Mouse (Mus musculus): Measurements from ENCODE around the gene Skap1.

Skap1 gene

DNA sequence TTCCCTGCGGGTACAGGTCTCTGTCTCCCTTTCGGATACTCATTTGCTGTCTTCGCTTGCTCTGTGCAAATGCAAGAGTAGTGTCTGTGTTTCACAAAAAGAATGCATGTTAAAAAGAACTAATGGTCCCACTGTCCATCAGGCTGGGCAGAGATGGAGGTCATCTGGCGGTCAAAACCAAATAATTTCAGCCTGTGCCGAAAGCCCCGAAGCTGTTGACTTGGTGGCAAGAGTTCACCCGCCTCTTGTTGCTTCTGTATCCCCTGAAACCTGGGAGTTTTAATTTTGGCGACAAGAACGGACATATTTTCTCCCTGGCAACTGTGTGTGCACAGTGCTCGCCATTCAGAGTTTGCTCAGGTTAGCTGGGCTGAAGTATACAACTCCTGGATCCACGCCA is 156.3 kb downstream of the Skap1 start:
- DNase-seq (ENCODE audit: extremely low read depth, low read depth, low spot score): no peak

GRCm38 (mm10) chr11:96621167-96621566 is 156.8 kb downstream of the Skap1 start:
- no peak for DNase-seq (ENCODE audit: extremely low read depth, low read depth, low spot score)

DNA sequence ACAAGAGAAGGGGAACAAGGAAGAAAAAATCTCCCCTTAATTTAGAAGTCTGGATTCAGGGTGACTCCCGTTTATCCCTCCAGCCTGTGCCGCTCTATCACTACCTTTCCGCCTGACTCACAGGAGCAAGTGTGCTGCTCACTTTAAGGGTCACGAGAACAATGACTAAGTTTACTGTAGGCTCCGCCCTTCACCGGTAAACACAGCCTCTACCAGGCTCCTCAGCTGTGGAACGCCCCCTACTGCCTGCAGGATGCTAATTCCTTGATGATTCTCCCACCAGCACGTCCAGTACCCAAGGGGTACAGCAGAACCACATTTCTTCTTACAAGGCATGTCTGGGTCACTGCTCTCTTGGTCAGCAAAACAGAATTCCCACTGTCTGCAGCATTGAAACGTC is 158.4 kb downstream of the Skap1 start:
- no peak for DNase-seq (ENCODE audit: extremely low read depth, low read depth, low spot score)

- DNase-seq (ENCODE audit: extremely low read depth, low read depth, low spot score): no peak
Measured at GRCm38 (mm10) chr11:96624436-96624835, 160.0 kb downstream of the Skap1 start.

DNA sequence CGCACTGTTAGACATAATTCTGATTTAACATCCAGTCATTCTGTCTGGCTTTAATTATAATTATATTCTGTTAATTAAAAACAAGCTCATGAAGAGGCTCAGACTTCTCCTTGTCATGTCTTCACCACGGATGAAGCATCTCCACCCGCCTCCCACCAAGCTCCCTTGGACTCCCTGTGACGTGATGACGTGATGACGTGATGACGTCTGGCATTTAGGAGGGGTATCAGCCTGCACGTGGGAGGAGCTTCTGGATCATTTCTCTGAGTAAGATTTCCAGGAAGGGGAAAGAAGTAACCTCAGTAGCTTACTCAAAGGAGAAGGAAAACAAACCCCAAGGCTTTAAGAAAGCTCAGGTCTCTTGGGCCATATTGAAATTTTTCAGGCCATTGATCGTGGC is 165.4 kb downstream of the Skap1 start:
- DNase-seq (ENCODE audit: extremely low read depth, low read depth, low spot score): no peak

GRCm38 (mm10) chr11:96631521-96631920 is 167.1 kb downstream of the Skap1 start:
- DNase-seq (ENCODE audit: extremely low read depth, low read depth, low spot score): no peak

DNA sequence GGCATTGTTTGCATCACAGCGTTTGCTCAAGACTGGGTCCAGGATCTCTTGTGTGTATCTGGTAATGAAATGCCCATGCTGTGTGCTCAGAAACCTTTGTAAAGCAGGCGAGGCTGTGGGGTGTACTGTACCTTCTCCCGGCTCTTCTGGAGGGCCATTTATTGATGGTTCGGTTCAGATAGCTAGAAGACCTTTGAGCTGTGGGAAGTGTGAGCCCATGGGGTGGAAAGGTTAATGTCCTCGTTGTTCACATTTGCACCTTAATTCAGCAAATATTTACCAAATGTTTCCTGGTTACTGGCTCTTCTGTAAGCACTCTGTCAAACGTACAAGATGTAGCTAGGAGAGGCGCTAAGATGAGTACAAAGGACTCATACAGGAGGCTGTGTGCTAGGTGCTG is 173.5 kb downstream of the Skap1 start:
- DNase-seq (ENCODE audit: extremely low read depth, low read depth, low spot score): no peak

DNA sequence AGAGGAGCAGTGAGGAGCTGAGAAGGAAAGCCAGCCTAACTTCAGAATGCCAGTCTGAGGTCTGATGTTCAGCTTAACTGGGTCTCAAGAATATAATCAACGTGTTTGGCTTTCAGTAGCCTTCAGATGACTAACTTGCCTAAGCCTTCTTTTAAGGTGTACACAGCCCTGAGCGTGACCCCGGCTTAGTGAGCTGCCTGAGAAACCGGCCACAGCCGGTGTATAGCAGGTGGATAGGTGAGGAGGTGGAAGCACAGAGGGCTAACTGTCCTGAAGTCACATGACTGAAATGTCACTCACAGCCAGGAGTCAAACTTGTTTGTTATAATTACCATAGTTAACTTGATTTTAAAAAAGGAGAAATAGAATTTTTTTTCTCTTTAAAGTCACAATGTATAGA is 175.4 kb downstream of the Skap1 start:
- no peak for DNase-seq (ENCODE audit: extremely low read depth, low read depth, low spot score)

- DNase-seq (ENCODE audit: extremely low read depth, low read depth, low spot score): no peak
Measured at GRCm38 (mm10) chr11:96642173-96643140, 178.1 kb downstream of the Skap1 start.

DNA sequence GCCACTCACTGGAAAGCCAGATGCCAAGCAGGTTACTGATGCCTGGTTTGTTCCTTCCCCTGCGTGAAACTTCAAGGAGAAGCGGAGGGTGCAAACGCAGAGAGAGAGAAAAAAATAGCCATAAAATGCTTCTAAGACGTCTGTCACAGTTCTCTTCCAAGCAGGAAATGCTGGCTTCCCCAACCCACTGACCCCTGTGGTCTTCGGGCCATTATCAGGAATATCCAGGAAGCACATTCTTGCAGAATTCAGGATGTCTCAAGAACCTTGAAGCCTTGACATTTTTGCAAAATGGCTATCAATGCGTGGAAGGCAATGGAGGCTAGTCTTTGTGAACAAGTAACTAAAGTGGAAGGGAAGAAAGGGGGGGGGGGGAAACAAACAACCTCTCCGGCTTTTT is 180.6 kb downstream of the Skap1 start:
- no peak for DNase-seq (ENCODE audit: extremely low read depth, low read depth, low spot score)

GRCm38 (mm10) chr11:96645538-96646037 is 181.2 kb downstream of the Skap1 start:
- DNase-seq (ENCODE audit: extremely low read depth, low read depth, low spot score): no peak

DNA sequence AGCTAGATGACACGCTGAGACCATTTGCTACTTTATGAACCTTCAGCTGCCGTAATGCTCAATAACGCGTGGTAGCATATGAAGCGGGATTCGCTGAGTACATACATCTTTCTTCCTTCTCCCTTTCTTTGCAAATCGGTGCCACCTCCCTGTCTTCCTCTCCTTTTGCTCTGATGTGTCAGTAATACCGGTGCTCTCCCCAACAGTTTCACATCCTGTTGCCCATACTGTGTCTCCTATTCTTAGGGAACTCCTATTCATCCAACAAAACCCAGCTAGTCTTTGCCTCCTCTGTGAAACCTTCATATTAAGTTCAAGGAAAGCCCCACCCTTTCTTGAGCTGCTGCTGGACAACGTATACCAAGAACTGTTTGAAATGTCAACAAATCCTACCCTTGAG is 187.5 kb downstream of the Skap1 start:
- DNase-seq (ENCODE audit: extremely low read depth, low read depth, low spot score): no peak

DNA sequence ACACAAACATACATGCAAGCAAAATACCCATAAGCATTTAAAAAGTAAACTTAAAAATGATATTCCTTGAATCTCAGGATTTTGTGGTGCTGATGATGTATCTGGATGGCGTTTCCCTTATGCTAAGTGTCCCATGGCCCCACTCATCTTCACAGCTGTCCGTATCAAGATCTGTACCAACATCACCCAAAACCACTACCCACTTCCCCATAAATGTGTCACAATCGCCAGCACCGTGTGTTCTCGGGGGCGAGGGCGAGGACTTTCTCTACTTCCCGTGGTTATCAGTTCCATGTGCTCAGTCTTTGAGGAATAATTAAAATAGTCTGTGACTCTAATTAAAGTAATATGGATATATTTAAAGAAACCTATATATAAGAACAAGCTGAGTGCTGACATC is 189.5 kb downstream of the Skap1 start:
- DNase-seq (ENCODE audit: extremely low read depth, low read depth, low spot score): no peak

DNA sequence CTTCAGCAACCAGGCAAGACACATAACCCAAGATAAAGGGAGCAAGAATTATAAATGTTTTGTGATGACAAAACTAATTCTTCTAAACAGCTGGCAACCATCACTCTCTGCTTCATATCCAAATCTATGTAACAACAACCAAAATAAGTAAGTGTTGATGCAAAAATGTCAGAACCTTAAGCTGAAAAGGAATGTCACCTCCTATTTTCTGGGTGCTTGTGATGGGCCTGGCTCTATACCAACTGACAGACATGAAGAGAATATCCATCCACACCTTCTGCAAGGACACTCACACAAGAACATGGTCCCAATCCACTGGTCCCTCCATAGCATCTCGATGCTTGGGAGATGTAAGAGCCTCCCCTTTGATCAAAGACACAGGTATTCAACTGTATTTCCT is 194.0 kb downstream of the Skap1 start:
- DNase-seq (ENCODE audit: extremely low read depth, low read depth, low spot score): no peak

DNA sequence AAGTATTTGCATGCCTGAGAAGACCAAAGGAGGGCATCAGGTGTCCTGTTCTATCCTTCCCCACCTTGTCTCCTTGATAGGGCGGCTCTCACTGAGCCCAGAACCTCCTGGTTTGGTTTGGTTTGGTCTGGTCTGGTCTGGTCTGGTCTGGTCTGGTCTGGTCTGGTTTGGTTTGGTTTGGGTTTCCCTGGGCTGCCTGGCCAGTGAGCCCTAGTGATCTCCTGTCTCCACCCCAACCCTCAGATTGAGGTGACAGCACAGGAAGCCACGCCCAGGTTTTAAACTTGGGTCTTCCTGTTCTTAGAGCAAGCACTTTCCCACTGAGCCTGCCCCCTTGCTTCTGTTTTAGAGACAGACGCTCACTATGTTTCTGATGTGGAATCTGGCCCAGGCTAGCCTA is 202.5 kb downstream of the Skap1 start:
- DNase-seq (ENCODE audit: extremely low read depth, low read depth, low spot score): no peak

DNA sequence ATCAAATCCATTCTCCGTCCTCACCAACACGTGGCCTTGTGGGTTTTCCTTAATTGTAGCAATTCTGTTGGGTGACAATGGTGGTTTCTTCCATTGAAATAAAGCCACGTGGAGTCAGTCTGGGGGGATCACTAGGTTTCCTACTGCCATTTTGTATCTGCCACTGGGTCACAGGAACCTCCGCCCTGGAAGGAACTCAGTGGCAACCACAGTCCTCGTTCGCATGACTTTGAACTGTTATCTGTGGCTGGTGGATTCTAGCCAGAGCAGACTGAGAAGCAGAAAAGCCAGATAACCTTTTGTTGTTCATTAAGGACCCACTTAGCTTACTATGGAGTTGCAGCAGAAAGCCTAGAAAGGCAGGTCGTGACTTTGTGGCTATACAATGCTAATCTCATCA is 204.0 kb downstream of the Skap1 start:
- no peak for DNase-seq (ENCODE audit: extremely low read depth, low read depth, low spot score)

- DNase-seq (ENCODE audit: extremely low read depth, low read depth, low spot score): no peak
Measured at GRCm38 (mm10) chr11:96673792-96674191, 209.4 kb downstream of the Skap1 start.

DNA sequence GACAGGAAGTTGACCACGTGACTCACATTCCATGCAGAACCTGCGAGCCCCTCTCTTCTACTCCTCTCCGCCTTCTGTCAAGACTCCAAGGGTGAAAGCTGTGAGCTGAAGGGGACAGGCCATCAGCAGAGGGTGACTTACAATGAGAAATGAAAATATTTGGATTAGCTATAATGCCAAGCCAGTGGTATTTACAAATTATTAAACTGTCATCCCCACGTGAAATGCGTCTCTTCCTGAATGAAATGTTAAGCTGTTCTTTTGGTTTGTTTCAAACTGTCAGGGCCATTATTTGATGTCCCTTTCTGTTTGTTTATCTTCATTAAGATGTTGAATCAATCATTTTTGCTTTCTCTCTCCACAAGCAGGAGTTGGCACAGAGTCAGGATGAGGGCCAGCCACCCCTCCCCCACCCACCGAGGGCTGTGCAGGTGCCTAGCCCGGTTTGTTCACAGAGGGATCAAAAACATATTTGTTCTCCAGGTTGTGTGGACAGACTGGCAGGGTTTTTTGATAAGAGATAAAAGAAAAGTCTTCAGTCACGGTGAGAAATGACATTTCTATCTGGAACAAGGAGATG is 210.5 kb downstream of the Skap1 start:
- DNase-seq (ENCODE audit: extremely low read depth, low read depth, low spot score): no peak

DNA sequence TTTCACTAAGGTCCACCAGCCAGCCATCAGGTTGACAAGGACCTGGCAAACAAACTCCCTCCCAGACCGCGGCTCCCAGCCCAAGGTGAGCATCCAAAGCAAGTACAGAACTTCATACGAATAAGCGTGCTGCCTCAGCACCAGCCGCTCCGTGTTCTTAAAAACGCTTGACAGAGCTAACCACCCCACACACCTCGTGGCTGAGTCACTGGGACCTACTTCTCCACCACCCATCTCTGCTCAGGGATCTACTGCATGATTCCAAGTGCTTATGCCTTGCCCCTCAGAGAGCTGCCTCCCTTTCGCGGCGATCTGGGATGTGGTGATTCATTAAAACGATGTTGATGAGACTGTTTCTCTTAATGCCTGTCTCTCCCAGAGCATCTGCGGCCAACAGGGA is 213.6 kb downstream of the Skap1 start:
- no peak for DNase-seq (ENCODE audit: extremely low read depth, low read depth, low spot score)

GRCm38 (mm10) chr11:96679026-96679425 is 214.6 kb downstream of the Skap1 start:
- no peak for DNase-seq (ENCODE audit: extremely low read depth, low read depth, low spot score)

DNA sequence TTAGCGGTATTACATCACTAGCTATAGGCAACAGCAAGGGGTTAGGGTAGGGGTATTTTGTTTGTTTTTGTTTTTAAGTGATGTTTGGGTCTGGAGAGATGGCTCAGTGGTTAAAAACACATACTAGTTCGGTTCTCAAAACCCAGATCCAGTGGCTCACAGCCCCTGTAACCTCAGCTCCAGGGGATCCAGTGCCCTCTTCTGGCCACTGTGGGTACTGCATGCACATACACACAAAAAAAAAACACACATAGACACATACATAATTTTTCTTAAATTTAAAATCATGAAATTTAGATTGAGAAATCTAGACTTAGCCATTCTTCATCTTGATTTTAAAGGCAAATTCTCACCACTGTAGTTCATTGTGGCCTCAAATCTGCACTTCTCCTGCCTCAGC is 221.0 kb downstream of the Skap1 start:
- DNase-seq (ENCODE audit: extremely low read depth, low read depth, low spot score): no peak

DNA sequence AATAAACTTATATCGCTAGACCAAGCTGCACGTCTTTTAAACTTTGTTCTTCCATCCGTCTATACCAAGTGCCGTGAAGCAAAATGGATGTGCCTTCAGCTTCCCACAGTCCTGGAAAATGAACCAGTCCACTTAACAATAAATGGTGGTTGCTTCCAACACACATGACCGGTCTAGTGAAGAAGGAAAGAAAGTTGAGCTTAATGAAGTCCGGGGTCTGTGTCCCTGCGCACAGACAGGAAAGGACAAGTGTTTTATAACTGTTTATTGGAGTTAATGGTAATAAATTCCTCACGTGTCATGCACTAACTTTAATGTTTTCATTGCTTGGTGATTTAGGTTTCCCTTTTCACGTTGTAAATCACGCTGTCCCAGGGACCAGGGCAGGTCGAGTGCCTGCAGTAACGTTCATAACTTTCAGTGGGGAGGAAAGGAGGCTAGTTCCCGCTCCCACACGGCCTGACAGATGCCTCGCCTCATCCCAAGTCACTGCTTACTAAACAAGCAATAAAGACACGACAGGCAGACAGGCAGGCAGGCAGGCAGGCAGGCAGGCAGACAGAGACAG is 222.4 kb downstream of the Skap1 start:
- no peak for DNase-seq (ENCODE audit: extremely low read depth, low read depth, low spot score)

All from fat pad, adult 2 months (tissue).